Mouse (Mus musculus): ENCODE data around the gene Grin2d. TPM values are rescaled to one million over a fixed set of nuclear protein-coding genes. Genes with fewer than 3 reads are reported as not detected.

Grin2d gene
- polyA plus RNA-seq, 1 experiment from 2014 or later = 0.75 TPM

GRCm38 (mm10) chr7:45809276-45810075, 68.7 kb downstream of the Grin2d start:
- peaks cover 55% of the 10 kb centered on the region for H3K36me3 ChIP-seq (ENCODE audit: insufficient read depth, low read length)
- H3K4me1 ChIP-seq (ENCODE audit: insufficient read depth, low read depth, low read length) = peaks cover 5% of the 10 kb centered on the region; the same call in 1 of the 2 replicates
- H3K27me3 ChIP-seq (replicated peaks; ENCODE audit: insufficient read depth, low read length) = no peaks in the 10 kb centered on the region
- H3K9me3 ChIP-seq (ENCODE audit: low read length) = no peaks in the 10 kb centered on the region
- H3K4me2 ChIP-seq (replicated peaks; ENCODE audit: low read depth, low read length) = no peak overlapping the region
- H3K27ac ChIP-seq (ENCODE audit: low read length) = no peak overlapping the region
- ATAC-seq = no peak
- TF ChIP-seq CTCF (IDR thresholded peaks at IDR 0.05) = no peak
- TF ChIP-seq EP300 (IDR thresholded peaks at IDR 0.05) = no peak
- H3K9ac ChIP-seq (replicated peaks; ENCODE audit: low read depth) = no peak overlapping the region
- no peak overlapping the region for H3K4me3 ChIP-seq (ENCODE audit: low read depth, low read length)
- 74% methylated on average over 14 of the region's 14 CpGs for WGBS
- no peak for DNase-seq (ENCODE audit: low spot score)

GRCm38 (mm10) chr7:45808471-45808870, 69.7 kb downstream of the Grin2d start:
- H3K36me3 ChIP-seq (ENCODE audit: insufficient read depth, low read length) = peaks cover 55% of the 10 kb centered on the region
- H3K4me2 ChIP-seq (replicated peaks; ENCODE audit: low read depth, low read length) = no peak overlapping the region
- peaks cover 5% of the 10 kb centered on the region; the same call in 1 of the 2 replicates for H3K4me1 ChIP-seq (ENCODE audit: insufficient read depth, low read depth, low read length)
- H3K27ac ChIP-seq (ENCODE audit: low read length) = no peak overlapping the region
- DNase-seq (ENCODE audit: low spot score) (no peak), ATAC-seq (no peak)
- no peaks in the 10 kb centered on the region for H3K27me3 ChIP-seq (replicated peaks; ENCODE audit: insufficient read depth, low read length)
- WGBS = 52% methylated on average over 8 of the region's 11 CpGs
- no peaks in the 10 kb centered on the region for H3K9me3 ChIP-seq (ENCODE audit: low read length)
- TF ChIP-seq EP300 (IDR thresholded peaks at IDR 0.05) = no peak
- TF ChIP-seq CTCF (IDR thresholded peaks at IDR 0.05) = no peak
- H3K4me3 ChIP-seq (ENCODE audit: low read depth, low read length) = no peak overlapping the region
- no peak overlapping the region for H3K9ac ChIP-seq (replicated peaks; ENCODE audit: low read depth)

DNA sequence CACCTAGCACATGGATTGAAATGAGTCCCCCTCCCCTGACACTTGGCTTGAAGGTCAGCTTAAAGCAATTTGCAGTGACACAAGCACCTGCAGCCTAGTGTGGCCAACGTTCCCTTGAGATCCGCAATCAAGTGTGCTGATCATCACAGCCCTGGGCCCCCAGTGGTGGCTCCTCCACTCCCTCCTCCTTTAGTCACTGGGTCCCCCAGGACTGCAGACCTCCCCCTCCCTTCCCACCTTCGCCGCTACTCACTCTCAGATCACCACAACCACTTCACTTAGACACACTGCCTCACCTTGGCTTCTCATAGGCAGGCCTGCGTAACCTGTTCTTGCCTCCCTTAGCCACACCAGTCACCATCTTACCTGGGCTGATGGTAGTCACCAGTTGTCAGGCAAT, 72.2 kb downstream of the Grin2d start:
- no peak for DNase-seq (ENCODE audit: low spot score)
- 38% methylated on average over 5 of the region's 5 CpGs for WGBS
- no peak for ATAC-seq
- Histone ChIP-seq H3K4me2 (replicated peaks; ENCODE audit: low read depth, low read length) (no peak overlapping the region), H3K4me1 (ENCODE audit: insufficient read depth, low read depth, low read length) (no peaks in the 10 kb centered on the region), H3K27me3 (replicated peaks; ENCODE audit: insufficient read depth, low read length) (no peaks in the 10 kb centered on the region), H3K9me3 (ENCODE audit: low read length) (no peaks in the 10 kb centered on the region), H3K27ac (ENCODE audit: low read length) (no peak overlapping the region), H3K9ac (replicated peaks; ENCODE audit: low read depth) (no peak overlapping the region), H3K4me3 (ENCODE audit: low read depth, low read length) (no peak overlapping the region), H3K36me3 (ENCODE audit: insufficient read depth, low read length) (peaks cover 44% of the 10 kb centered on the region)
- TF ChIP-seq CTCF (IDR thresholded peaks at IDR 0.05) (no peak), EP300 (IDR thresholded peaks at IDR 0.05) (no peak)

- 84% methylated on average over 6 of the region's 6 CpGs for WGBS
- DNase-seq (ENCODE audit: low spot score) (no peak), ATAC-seq (no peak)
- Histone ChIP-seq H3K4me3 (ENCODE audit: low read depth, low read length) (no peak overlapping the region), H3K9me3 (ENCODE audit: low read length) (no peaks in the 10 kb centered on the region), H3K27ac (ENCODE audit: low read length) (no peak overlapping the region), H3K36me3 (ENCODE audit: insufficient read depth, low read length) (peaks cover 10% of the 10 kb centered on the region; the same call in 1 of the 2 replicates), H3K9ac (replicated peaks; ENCODE audit: low read depth) (no peak overlapping the region), H3K4me1 (ENCODE audit: insufficient read depth, low read depth, low read length) (no peaks in the 10 kb centered on the region), H3K27me3 (replicated peaks; ENCODE audit: insufficient read depth, low read length) (peaks cover 3% of the 10 kb centered on the region; the same call in 1 of the 2 replicates), H3K4me2 (replicated peaks; ENCODE audit: low read depth, low read length) (no peak overlapping the region)
- TF ChIP-seq CTCF (IDR thresholded peaks at IDR 0.05) (no peak), EP300 (IDR thresholded peaks at IDR 0.05) (no peak)
Measured at GRCm38 (mm10) chr7:45802551-45802950, 75.6 kb downstream of the Grin2d start.

DNA sequence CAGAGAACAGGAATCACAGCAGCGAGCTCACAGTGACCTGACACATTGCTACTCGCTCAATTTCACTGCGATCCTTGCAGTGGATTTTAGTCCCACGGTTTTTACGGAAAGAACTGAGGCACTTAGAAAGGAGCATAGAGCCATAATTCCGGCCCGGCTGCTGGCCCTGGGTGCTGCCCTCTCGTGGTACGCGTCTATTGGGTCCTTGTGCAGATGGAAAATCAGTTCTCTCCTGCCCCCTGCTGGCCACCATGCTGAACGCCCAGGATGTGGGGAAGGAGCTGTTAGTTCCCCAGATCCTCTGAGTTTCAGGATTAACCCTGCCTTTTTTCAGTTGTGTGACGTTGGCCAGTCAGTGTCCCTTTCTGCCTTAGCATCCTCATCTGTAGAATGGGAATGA, 76.8 kb downstream of the Grin2d start:
- DNase-seq (ENCODE audit: low spot score) (peak; percentile 96), ATAC-seq (peak; percentile 73)
- Histone ChIP-seq H3K9ac (replicated peaks; ENCODE audit: low read depth) (no peak overlapping the region), H3K4me1 (ENCODE audit: insufficient read depth, low read depth, low read length) (no peaks in the 10 kb centered on the region), H3K4me3 (ENCODE audit: low read depth, low read length) (0 out of 2 replicates have a peak overlapping the region, but pooled peaks have one; percentile 29), H3K36me3 (ENCODE audit: insufficient read depth, low read length) (no peaks in the 10 kb centered on the region), H3K27ac (ENCODE audit: low read length) (no peak overlapping the region), H3K4me2 (replicated peaks; ENCODE audit: low read depth, low read length) (peak overlapping the region; percentile 63), H3K27me3 (replicated peaks; ENCODE audit: insufficient read depth, low read length) (peaks cover 3% of the 10 kb centered on the region; the same call in 1 of the 2 replicates), H3K9me3 (ENCODE audit: low read length) (no peaks in the 10 kb centered on the region)
- 1% methylated on average over 12 of the region's 12 CpGs for WGBS
- TF ChIP-seq EP300 (IDR thresholded peaks at IDR 0.05) (no peak), CTCF (IDR thresholded peaks at IDR 0.05) (peak; percentile 100)

GRCm38 (mm10) chr7:45800546-45801204, 77.5 kb downstream of the Grin2d start:
- no peak for TF ChIP-seq EP300 (IDR thresholded peaks at IDR 0.05)
- no peak for TF ChIP-seq CTCF (IDR thresholded peaks at IDR 0.05)
- Histone ChIP-seq H3K27me3 (replicated peaks; ENCODE audit: insufficient read depth, low read length) (peaks cover 3% of the 10 kb centered on the region; the same call in 1 of the 2 replicates), H3K4me3 (ENCODE audit: low read depth, low read length) (peak overlapping the region; percentile 29), H3K9me3 (ENCODE audit: low read length) (no peaks in the 10 kb centered on the region), H3K4me2 (replicated peaks; ENCODE audit: low read depth, low read length) (peak overlapping the region; percentile 63), H3K27ac (ENCODE audit: low read length) (no peak overlapping the region), H3K4me1 (ENCODE audit: insufficient read depth, low read depth, low read length) (no peaks in the 10 kb centered on the region), H3K9ac (replicated peaks; ENCODE audit: low read depth) (no peak overlapping the region), H3K36me3 (ENCODE audit: insufficient read depth, low read length) (no peaks in the 10 kb centered on the region)
- ATAC-seq (peak; percentile 81), DNase-seq (ENCODE audit: low spot score) (peak; percentile 86)
- WGBS = 7% methylated on average over 11 of the region's 25 CpGs

Measured in lung, postnatal 0 days (tissue).